Mouse (Mus musculus): Measurements from ENCODE around the gene Prlr. TPM values are rescaled to one million over a fixed set of nuclear protein-coding genes. Genes with fewer than 3 reads are reported as not detected.

Prlr gene
- total and polyA plus RNA-seq, 3 experiments = not detected

- H3K27ac ChIP-seq (ENCODE audit: control insufficient read depth, low read depth, low read length) = no peak overlapping the region
- no peak overlapping the region for H3K9ac ChIP-seq (ENCODE audit: control insufficient read depth, low read depth, low read length, poor library complexity, severe bottlenecking)
- TF ChIP-seq RAD21 (IDR thresholded peaks at IDR 0.05; ENCODE audit: low read depth, low read length) = no peak
- TF ChIP-seq SIN3A (IDR thresholded peaks at IDR 0.05; ENCODE audit: low read length) = no peak
- TF ChIP-seq POLR2A (IDR thresholded peaks at IDR 0.05; ENCODE audit: control insufficient read depth in 1 of 2, insufficient read depth in 1 of 2, low read depth in 1 of 2, low read length in 2 of 2, poor library complexity in 1 of 2) = no peak
- no peak for TF ChIP-seq ZC3H11A (IDR thresholded peaks at IDR 0.05; ENCODE audit: low read depth, low read length)
- TF ChIP-seq USF2 (IDR thresholded peaks at IDR 0.05; ENCODE audit: borderline replicate concordance in 1 of 2, insufficient read depth in 1 of 2, low read depth in 1 of 2, low read length in 2 of 2) = no peak
- no peak for TF ChIP-seq NELFE (IDR thresholded peaks at IDR 0.05; ENCODE audit: low read depth, low read length)
- no peak for TF ChIP-seq CTCF (IDR thresholded peaks at IDR 0.05 in 2 of 3, conservative IDR thresholded peaks at IDR 0.05 in 1 of 3; ENCODE audit: control insufficient read depth in 1 of 3, insufficient read depth in 1 of 3, low read depth in 2 of 3, low read length in 3 of 3, poor library complexity in 1 of 3, severe bottlenecking in 1 of 3)
- TF ChIP-seq SMC3 (IDR thresholded peaks at IDR 0.05; ENCODE audit: low read depth, low read length) = no peak
- no peak for TF ChIP-seq HCFC1 (IDR thresholded peaks at IDR 0.05; ENCODE audit: low read depth, low read length)
- TF ChIP-seq JUND (IDR thresholded peaks at IDR 0.05; ENCODE audit: low read depth, low read length) = no peak
- TF ChIP-seq MXI1 (IDR thresholded peaks at IDR 0.05; ENCODE audit: low read depth, low read length) = no peak
- TF ChIP-seq ETS1 (IDR thresholded peaks at IDR 0.05; ENCODE audit: low read depth, low read length) = no peak
- no peak for TF ChIP-seq POLR2AphosphoS2 (IDR thresholded peaks at IDR 0.05; ENCODE audit: low read length)
- no peak for TF ChIP-seq MYC (IDR thresholded peaks at IDR 0.05; ENCODE audit: low read depth, low read length)
- no peak for TF ChIP-seq MAX (IDR thresholded peaks at IDR 0.05; ENCODE audit: low read length)
- no peak for TF ChIP-seq ELF1 (IDR thresholded peaks at IDR 0.05; ENCODE audit: low read depth, low read length)
- no peak for TF ChIP-seq ZKSCAN1 (IDR thresholded peaks at IDR 0.05; ENCODE audit: low read depth, low read length)
- no peak for TF ChIP-seq POLR2AphosphoS5 (IDR thresholded peaks at IDR 0.05; ENCODE audit: borderline replicate concordance, low read depth, low read length)
- TF ChIP-seq UBTF (IDR thresholded peaks at IDR 0.05; ENCODE audit: borderline replicate concordance, insufficient read depth, low read depth, low read length) = no peak
- DNase-seq (ENCODE audit: low read depth, low spot score) = no peak
- H3K9me3 ChIP-seq (replicated peaks; ENCODE audit: insufficient read depth, low read length) = no peaks in the 10 kb centered on the region
- no peaks in the 10 kb centered on the region for H3K36me3 ChIP-seq (ENCODE audit: control insufficient read depth in 1 of 2, insufficient read depth in 2 of 2, low read length in 2 of 2)
- no peaks in the 10 kb centered on the region for H3K79me2 ChIP-seq (ENCODE audit: control insufficient read depth, insufficient read depth, low read length, poor library complexity)
- no peak overlapping the region for H3K4me3 ChIP-seq (ENCODE audit: control insufficient read depth in 1 of 2, insufficient read depth in 1 of 2, low read depth in 2 of 2, low read length in 2 of 2)
- H3K27me3 ChIP-seq (ENCODE audit: control insufficient read depth in 1 of 2, insufficient read depth in 2 of 2, low read length in 2 of 2) = no peaks in the 10 kb centered on the region
- H3K4me1 ChIP-seq (ENCODE audit: control insufficient read depth in 1 of 2, insufficient read depth in 2 of 2, low read length in 2 of 2) = no peaks in the 10 kb centered on the region
Measured at GRCm38 (mm10) chr15:10249285-10249684, 72.2 kb downstream of the Prlr start.

- H3K4me3 ChIP-seq (ENCODE audit: control insufficient read depth in 1 of 2, insufficient read depth in 1 of 2, low read depth in 2 of 2, low read length in 2 of 2) = no peak overlapping the region
- H3K9me3 ChIP-seq (replicated peaks; ENCODE audit: insufficient read depth, low read length) = no peaks in the 10 kb centered on the region
- no peaks in the 10 kb centered on the region for H3K27me3 ChIP-seq (ENCODE audit: control insufficient read depth in 1 of 2, insufficient read depth in 2 of 2, low read length in 2 of 2)
- no peak for DNase-seq (ENCODE audit: low read depth, low spot score)
- no peak overlapping the region for H3K27ac ChIP-seq (ENCODE audit: control insufficient read depth, low read depth, low read length)
- no peaks in the 10 kb centered on the region for H3K36me3 ChIP-seq (ENCODE audit: control insufficient read depth in 1 of 2, insufficient read depth in 2 of 2, low read length in 2 of 2)
- H3K4me1 ChIP-seq (ENCODE audit: control insufficient read depth in 1 of 2, insufficient read depth in 2 of 2, low read length in 2 of 2) = no peaks in the 10 kb centered on the region
- H3K9ac ChIP-seq (ENCODE audit: control insufficient read depth, low read depth, low read length, poor library complexity, severe bottlenecking) = no peak overlapping the region
- no peaks in the 10 kb centered on the region for H3K79me2 ChIP-seq (ENCODE audit: control insufficient read depth, insufficient read depth, low read length, poor library complexity)
- no peak for TF ChIP-seq ETS1 (IDR thresholded peaks at IDR 0.05; ENCODE audit: low read depth, low read length)
- TF ChIP-seq ZKSCAN1 (IDR thresholded peaks at IDR 0.05; ENCODE audit: low read depth, low read length) = no peak
- no peak for TF ChIP-seq MXI1 (IDR thresholded peaks at IDR 0.05; ENCODE audit: low read depth, low read length)
- no peak for TF ChIP-seq NRF1 (IDR thresholded peaks at IDR 0.05; ENCODE audit: insufficient read depth, low read depth, low read length, poor library complexity, severe bottlenecking)
- TF ChIP-seq POLR2A (IDR thresholded peaks at IDR 0.05; ENCODE audit: control insufficient read depth in 1 of 2, insufficient read depth in 1 of 2, low read depth in 1 of 2, low read length in 2 of 2, poor library complexity in 1 of 2) = no peak
- TF ChIP-seq TBP (IDR thresholded peaks at IDR 0.05; ENCODE audit: low read depth, low read length) = no peak
- TF ChIP-seq NELFE (IDR thresholded peaks at IDR 0.05; ENCODE audit: low read depth, low read length) = no peak
- no peak for TF ChIP-seq ZC3H11A (IDR thresholded peaks at IDR 0.05; ENCODE audit: low read depth, low read length)
- no peak for TF ChIP-seq HCFC1 (IDR thresholded peaks at IDR 0.05; ENCODE audit: low read depth, low read length)
- no peak for TF ChIP-seq TCF12 (IDR thresholded peaks at IDR 0.05; ENCODE audit: low read depth, low read length)
- no peak for TF ChIP-seq MAZ (IDR thresholded peaks at IDR 0.05; ENCODE audit: low read depth, low read length)
- no peak for TF ChIP-seq TAL1 (IDR thresholded peaks at IDR 0.05; ENCODE audit: low read length)
- TF ChIP-seq ZNF384 (IDR thresholded peaks at IDR 0.05; ENCODE audit: low read depth, low read length) = no peak
- TF ChIP-seq CHD1 (IDR thresholded peaks at IDR 0.05; ENCODE audit: low read depth, low read length) = no peak
- TF ChIP-seq MEF2A (IDR thresholded peaks at IDR 0.05; ENCODE audit: extremely low read depth, insufficient replicate concordance, low read depth, low read length, poor library complexity, severe bottlenecking) = no peak
- no peak for TF ChIP-seq CHD2 (IDR thresholded peaks at IDR 0.05; ENCODE audit: low read length)
- TF ChIP-seq GATA1 (IDR thresholded peaks at IDR 0.05; ENCODE audit: low read depth, low read length) = no peak
Measured at GRCm38 (mm10) chr15:10250784-10251183, 73.7 kb downstream of the Prlr start.

Measured in MEL (cell line).